Mouse (Mus musculus) CH12.LX (cell line): ENCODE data around the gene Zfp593.

Experiments
- CTCF ChIP-seq, 2 experiments: IDR thresholded peaks in 1 of 2; conservative IDR thresholded peaks in 1 of 2; 2 replicates each; pipeline ENCODE4 v1.5.1; 2011 to 2012; ENCODE audit warnings: low read depth in 2 of 2, low read length in 2 of 2, improper control_type of control experiment in 1 of 2, inconsistent platforms in 1 of 2, mild to moderate bottlenecking in 1 of 2, moderate library complexity in 1 of 2
- MAX ChIP-seq: IDR thresholded peaks from 2 replicates; pipeline ENCODE4 v1.6.1; 2011; ENCODE audit warnings: low read length, improper control_type of control experiment

GRCm38 (mm10) chr4:134238279-134238651 lies 7.1 kb downstream of the Zfp593 start, which contains the start of gene Cnksr1:
- TF ChIP-seq MAX = no peak
- no peak for TF ChIP-seq CTCF (conservative IDR thresholded peaks at IDR 0.05 in 1 of 2, IDR thresholded peaks at IDR 0.05 in 1 of 2; ENCODE audit: low read depth in 2 of 2, low read length in 2 of 2)
